Mouse (Mus musculus) frontal cortex, adult (tissue): Measurements from ENCODE around the gene 2010300C02Rik.

ENCODE experiments used
- ATAC-seq: cut with Nextera tagmentation; 2 replicates; pipeline ENCODE4 v1.9.2; 2017; ENCODE audit warnings: mild to moderate bottlenecking, moderate library complexity, mixed read lengths; ENCODE audit not compliant: low TSS enrichment

Gene 2010300C02Rik

DNA sequence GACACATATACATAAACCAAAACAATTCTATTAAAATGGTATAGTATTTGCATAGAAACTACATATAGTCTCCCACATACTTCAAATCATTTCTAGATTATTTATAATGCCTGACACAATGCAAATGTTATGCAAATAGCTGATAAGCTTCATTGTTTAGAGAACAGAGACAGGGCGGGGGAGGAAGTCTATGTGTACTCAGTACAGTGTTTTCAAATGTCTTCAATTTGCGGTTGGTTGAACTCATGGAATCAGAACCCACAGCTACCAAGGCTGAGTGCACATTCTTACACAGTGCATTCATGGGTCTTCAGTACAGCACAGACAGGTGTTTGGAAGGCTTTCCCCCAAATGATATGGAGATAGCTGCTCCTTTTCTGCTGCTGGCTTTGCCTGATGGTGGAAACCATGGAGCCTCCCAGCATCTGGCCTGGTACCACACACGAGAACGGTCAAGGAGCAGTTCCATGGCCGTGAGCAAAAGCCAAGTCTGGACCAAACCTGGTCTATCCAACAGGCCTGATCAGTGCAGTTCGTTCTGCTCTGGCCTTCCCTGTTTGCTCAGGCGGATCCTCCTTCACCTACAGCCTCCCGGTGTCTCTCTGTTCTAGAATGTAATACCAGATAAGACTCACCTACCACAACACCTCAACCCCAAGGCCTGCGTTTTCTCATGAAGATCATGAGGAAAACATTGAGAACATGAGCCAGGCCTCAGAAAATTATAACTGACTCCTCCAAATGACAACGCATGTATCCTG is 8.1 kb downstream of the 2010300C02Rik start:
- ATAC-seq, result no peak

DNA sequence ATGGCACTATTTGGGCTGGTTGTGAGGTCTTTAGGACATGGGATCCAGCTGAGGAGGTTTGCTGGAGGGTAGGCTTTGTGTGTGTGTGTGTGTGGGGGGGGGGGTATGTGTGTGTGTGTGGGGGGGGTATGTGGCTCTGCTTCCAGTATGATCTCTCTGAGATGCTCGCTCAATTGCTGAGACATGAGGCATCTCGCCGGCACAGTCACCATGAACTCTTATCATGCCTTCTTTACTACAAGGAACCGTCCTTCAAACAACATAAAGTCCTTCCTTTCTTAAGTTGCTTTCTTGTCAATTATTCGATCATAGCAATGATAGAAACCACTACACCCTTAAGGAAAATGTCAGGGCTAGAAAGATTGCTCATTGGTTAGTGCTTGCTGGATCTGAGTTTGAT is 8.8 kb downstream of the 2010300C02Rik start:
- no peak for ATAC-seq

DNA sequence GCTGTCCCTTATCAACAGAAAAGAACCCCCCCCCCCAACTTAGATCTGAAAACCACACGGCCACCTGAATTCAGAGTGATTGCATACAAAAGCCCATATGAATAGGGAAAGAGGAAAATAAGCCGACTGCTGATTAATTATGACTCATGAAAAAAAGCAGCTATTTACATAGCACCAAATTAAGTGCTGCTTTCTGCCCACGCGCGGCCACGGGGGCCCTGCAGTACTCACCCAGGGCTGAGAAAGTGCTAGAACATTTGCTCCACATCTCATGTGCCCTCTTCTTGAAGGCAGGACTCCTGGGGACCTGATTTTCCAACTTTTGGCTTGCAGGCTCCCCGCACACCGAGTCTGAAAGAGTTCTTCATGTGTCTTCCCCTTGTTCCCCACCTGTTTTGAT is 10.1 kb downstream of the 2010300C02Rik start:
- ATAC-seq, result no peak

DNA sequence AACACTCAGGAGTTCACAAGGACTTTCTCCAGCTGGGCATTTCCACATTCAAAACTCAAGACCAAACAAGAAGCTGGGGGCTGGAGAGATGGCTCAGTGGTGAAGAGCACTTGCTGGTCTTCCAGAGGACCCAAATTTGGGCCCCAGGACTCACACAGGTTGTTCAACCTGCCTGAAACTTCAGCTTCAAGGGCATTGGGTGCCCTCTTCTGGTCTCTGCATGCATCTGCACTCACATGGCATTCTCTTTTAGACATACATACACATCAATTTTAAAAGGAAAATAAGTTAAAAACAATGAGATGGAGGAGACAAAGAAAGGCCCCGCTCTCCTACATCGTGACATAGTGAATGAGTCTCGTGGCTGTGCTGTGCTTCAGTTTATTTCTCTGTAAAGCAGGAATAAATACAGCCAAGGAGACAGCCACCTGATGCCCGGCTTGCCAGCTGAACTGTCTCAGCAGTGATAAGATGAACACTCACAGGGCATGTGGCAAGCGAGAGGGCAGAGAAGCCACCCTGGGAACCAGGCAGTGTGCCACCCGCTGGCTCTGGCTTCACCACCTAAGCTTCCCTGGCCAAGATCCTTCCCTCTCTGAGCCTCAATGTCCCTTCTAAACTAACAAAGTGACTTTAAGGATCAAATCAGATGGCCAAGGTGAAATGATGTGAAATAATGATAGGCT is 11.5 kb downstream of the 2010300C02Rik start:
- ATAC-seq, result no peak

DNA sequence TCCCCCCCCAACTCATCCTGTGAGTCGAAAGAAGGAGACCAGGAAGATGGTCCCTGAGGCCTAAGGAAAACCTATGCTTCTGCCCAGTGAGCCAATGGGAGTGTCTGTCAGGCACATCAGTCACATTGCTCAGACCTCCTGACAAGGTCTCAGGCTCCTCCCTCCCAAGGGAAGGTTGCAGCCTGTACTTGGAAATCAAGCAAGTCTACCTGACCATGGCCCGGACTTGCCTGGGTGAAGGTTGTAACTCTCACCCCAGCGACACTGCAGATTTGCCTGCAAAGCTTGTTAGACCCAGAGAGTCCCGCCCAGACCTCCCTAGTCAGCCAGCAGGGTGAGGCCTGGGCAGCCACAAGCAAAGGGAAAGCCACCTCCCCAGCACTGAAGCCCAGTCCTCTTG is 17.6 kb downstream of the 2010300C02Rik start:
- ATAC-seq, result no peak

DNA sequence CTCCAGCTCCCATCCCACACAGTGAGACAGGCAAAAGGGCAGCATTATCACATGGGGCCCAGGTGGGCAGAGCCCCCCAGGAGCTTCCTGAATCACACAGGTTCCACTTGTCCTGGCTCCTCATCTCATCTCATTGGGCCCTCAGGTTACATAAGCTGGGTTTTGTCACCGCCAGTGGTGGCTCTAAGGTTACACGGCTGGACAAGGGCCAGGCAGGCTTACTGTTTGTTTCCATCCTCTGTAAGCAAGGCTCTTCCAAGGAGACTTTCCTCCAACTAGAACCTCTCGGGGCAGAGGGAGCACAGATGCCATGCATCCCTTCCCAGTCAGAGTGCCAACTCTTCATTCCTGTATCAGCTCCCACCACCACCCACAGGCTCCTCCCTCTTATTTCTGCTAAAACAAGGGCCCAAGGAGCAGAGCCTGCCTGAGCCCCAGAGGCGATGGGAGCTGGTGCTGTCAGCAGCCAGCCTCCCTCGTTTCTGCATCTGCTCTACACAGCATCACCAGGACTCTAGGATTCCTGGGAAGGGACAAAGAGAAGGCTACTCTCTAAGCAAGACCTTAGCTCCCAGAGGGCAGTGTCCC is 20.9 kb downstream of the 2010300C02Rik start:
- peak; percentile 32; the same call in 1 of the 2 replicates for ATAC-seq

DNA sequence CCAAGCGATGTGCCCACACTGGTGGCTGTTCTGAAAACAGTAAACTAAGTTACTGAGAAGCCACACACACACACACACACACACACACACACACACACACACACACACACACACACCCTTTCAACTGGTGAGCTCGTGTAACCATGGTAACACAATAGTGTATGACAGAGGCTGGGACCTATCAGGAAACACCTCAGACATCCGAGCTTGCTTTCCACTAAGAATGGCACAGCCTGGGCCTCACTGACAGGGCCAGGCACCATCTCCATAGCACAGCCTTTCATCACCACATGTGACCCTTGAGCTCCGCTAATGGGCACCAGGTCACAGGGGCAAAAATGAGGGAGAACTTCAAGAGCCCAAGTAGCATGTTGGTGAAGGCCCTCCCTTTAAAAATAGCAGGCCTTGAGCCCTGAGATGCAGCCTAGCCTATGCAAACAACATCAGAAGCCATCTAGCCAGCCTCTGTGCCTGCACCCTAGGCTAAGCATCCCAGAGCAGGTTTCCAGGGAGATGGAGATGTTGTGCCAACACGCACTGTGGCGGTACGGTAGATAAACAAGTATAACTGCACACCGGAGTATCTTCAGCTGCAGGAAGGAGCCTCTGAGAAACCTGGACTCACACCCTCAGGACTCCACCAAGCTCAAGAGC is 21.6 kb downstream of the 2010300C02Rik start:
- ATAC-seq, result 0 out of 2 replicates have a peak, but pooled peaks have one; percentile 3

DNA sequence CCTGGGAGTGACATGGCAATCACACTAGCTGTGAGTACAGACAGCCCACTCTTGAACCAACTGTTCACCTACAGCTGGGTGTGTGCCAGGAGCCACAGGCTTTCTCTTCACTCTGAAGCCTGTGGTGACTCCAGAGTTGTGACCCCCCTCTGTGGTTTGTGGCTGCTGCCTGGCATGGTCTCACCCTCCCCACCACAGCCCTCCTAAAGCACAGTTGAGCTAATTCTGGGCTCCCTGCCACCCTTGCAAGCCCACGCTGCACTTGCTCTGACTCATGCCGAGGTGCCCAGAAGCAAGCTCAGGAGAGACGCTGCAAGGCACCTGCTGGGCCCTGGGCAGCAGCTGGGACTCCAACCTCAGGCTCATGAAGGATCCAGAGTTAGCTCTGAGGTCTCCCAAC is 23.0 kb downstream of the 2010300C02Rik start:
- peak; percentile 77 for ATAC-seq

DNA sequence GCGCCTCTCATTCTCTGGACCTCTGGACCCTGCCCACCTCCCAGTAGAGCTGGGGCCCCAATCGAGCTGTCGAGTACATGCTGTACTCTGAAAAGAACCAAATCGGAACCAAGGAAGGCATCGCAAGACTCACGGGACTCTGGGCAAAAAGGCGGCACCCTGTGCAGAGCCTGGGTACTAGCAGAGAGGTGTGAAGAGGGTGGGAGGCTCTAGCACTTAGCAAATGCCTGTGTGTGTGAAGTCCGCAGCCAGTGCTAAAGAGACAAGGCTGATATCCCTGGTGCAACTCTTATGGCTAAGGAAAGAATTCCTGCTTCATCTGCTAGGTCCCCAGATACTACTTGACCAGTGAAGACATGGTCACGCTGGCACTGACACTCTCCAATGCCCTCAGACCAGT is 24.2 kb downstream of the 2010300C02Rik start:
- peak; percentile 32; the same call in 1 of the 2 replicates for ATAC-seq

DNA sequence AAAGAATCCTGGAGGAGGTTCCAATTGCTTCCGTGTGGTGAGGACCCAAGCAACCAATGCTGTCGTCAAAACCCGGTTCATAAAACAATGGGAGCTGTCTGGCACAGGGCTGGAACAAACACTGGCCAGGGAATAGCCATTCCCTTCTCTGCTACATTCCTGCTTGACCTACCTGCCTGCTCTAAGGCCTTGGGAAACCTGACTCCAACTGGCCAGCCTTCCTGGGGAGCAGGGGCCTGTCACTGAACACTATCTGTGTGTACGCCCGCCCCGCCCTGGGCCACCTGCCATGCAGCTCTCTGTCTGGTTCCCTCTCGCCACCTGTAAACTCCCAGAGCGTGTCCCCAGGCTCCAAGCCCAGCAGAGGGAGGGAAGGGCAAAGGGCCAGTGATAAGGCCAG is 25.5 kb downstream of the 2010300C02Rik start:
- no peak for ATAC-seq

DNA sequence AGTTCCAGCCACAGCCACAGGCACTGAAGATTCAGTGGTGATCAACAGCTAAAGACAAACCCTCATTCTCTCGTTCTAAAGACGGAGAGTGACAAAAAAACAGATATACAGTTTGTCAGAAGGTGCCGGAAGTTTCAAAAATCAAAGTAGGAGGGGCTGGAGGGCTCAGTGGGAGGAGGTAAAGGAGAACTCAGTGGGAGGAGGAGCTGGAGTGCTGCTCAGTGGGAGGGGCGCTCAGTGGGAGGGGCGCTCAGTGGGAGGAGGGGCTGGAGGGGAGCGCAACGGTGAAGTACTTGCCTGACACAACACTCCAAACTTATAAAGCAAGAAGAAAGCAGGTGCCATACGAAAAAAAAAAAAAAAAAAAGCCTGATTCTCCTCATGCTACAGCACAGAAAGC is 28.7 kb downstream of the 2010300C02Rik start:
- ATAC-seq, result no peak

DNA sequence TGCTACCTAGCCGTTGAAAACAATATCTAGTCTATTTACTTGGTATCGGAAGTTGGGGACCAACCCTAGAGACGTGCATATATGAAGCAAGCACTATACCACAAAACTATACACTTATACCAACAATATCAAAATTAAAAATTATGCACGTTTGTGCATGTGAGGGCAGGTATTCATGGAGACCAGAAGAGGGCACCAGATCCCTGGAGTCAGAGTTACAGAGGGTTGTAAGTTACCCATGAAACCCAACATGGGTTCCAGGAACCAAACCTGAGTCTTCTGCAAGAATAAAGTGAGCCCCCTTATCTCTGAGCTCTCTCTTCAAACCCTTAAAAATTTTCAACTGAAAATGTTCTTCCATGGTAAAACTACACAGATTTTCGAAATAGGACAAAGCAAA is 29.2 kb downstream of the 2010300C02Rik start:
- ATAC-seq, result no peak

DNA sequence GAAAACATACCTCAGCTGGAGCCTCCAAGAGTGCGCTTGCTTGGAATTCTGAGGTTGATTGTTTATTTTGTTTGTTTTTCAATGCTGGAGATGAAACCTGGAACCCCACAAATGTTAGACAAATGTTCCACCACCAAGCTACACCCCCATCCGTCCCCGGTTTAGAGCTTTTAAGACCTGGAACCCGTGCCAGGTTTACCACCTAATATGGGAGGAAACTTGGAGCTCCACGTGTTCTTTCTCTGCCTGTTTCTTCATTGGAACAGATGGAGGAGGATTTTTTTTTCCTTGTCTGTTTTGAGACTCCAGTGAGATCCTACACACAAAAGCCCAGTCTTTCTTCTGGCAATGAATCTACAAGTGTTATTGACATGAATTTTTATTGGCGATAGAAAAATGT is 30.2 kb downstream of the 2010300C02Rik start:
- ATAC-seq, result peak; percentile 36; the same call in 1 of the 2 replicates

DNA sequence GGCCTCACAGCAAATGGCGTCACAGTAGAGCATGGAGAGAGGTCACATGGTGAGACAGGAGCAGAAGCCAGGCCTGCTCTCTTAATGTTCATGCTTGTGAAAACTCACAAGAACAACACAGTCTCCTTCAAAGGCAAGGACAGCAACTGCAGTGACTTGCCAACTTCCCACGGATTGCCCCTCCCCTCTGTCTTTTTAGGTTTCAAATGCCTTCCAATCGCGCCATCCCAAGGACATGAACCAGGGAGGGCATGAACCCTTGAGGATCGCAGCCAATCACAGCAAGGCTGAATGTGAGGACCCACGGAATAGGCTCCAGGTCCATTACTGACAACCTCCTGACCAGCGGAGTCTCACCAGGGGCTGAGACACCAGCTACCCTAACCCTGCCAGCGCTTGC is 31.5 kb downstream of the 2010300C02Rik start:
- no peak for ATAC-seq

DNA sequence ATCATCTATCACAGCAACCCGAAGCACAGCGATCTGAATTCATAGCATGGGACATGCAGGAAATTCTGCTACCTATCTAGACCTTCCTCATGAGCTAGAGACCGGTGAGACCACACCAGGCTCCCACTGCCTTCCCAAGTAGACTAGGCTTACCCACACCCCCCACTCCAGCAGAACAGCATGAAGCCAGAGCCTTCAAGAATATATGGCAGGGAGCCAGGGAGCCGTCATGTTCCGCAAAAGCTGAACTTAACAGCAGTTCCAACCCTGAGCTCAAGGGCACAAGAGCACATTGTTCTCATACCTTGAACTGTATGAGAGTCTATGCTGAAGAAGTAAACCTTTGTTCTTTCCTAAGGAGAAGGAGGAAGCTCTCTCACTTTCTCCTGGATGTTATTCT is 32.4 kb downstream of the 2010300C02Rik start:
- ATAC-seq, result peak; percentile 11; the same call in 1 of the 2 replicates

DNA sequence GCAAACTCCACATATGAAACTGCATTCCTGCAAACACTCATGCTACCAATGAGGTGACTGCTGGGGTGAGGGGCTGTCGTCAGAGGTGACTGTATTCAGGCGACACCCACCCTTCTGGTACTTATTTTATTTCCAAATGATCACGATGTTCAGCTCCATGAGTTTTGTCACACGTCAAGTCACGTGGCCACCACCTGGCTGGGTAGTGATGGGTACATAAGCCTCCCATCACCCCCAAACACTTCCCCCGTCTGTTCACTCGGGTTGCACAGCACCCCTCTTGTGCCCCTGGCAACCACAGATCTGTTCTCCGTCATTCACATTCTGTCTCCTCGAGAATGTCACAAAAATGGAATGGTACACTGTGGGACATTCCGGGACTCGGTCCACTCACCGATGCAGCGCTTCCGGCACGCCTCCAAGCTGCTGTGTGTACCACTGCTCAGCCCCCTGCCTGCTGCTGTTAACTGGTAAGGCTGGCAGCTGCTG is 32.9 kb downstream of the 2010300C02Rik start:
- peak; percentile 56 for ATAC-seq

DNA sequence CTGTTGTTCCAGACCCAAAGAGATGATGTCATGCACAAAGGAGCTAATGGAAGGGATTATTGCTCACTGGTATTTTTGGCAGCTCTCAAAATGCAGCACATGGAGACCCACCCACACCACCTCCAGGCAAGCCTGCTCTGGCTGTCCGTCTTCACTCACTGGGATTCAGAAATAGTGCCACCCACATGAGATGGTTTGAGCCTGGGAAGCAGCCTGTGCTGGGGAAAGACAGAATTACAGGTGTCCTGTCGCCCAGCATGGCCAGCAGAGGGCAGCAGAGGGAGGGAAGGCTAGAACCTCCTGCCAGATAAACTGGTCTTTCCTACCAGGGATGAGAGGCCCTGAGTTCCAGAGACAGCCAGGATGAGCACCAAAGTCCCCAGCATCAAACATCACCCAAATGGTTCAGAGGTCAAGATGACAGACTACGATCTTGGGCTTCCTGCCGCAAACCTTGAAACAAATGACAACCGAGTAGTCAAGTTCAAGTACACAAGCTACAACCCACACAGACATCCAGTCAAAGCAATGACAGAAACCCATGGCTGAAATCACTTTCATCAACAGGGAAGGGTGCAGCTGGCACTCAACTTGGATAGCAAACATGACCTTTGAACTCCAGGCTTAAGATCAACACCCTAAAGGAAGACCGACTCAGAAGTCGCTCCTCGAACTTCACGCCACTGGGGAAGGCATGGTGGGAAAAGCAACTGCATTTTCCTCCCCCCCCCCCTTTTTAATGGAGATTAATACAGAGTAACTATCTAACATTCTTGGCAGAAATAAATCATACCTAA is 41.4 kb downstream of the 2010300C02Rik start:
- ATAC-seq, result peak; percentile 86

DNA sequence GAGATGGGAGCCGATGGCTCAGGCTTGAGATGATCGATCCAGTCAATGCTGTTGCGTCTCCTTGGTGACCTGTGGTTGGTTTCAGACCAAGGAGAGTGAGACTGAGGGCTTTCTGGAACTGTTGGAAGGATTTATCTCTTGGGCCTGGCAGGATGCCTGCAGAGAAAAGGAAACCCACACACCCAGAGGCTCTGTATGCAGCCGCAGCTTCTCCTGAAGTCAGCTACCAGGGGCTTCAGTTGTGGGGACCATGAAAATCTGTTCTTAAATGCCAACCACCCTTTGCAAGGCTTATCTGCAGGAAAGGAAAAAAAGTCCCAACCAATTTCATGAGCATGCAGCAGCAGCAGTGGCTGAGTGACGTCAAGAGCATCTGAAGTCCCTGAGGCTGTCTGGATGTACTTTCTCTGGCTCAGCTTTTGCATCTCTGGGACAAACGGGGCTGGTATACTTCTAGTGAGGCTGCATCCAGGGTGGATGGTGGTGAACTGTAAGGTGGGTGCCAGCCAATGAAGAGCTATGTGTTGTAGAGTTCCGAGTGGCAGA is 42.8 kb downstream of the 2010300C02Rik start:
- ATAC-seq, result peak; percentile 42

DNA sequence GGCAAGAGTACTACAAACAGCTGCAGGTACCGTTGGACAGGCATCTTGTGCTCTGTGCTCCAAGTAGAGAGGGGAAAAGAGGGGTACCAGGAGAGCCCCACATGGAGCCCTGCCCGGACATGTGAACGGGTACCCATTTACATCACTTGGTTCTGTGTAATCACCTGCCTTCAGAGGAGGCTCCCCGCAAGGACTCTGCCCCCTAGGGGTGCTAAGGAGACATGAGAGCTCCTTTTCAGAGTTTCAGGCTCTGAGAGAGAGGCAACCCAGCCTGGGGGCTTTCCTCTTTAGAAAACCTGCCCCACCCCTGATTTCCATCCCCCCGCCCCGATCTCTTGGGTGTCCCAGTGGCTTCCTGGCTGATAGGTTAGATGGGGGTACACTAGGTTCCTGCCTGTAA is 44.4 kb downstream of the 2010300C02Rik start:
- no peak for ATAC-seq

DNA sequence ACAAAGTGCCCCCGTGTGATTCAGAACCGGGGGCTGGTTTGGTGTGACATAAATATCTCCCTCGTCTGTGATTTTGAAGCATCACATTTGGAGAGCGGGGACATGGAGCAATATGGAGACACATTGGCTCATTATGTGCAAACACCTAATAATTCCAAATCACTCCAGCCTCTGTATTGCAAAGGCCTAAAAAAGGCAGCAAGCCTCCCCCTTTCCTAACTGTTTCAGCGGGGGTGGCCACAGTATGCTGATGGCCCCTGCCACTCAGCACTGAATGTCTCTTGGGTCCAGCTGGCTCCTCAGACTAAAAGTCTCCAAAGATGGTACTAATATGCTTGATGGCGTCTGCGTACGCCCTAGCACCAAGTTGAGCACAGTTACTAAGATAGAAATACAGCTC is 45.6 kb downstream of the 2010300C02Rik start:
- ATAC-seq, result 0 out of 2 replicates have a peak, but pooled peaks have one; percentile 10

DNA sequence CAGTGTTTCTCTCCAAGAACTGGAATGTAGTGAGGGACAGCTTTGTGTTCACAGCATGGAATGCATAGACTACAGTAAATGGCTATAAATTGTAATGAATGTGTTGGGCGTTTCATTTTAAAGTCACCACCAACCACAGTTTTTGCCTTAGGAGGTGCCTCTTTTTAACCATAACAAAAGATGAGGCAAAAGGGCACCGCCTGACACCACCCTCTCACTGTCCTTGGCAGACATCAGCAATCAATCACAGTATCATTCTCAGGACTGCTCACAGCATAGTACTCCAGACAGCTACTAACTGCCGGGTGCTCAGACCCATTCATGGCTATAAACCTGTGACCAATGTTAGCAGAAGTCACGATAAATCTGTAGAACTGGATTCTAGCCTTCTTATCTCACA is 48.6 kb downstream of the 2010300C02Rik start:
- ATAC-seq, result no peak
